In the genomic region with DNA sequence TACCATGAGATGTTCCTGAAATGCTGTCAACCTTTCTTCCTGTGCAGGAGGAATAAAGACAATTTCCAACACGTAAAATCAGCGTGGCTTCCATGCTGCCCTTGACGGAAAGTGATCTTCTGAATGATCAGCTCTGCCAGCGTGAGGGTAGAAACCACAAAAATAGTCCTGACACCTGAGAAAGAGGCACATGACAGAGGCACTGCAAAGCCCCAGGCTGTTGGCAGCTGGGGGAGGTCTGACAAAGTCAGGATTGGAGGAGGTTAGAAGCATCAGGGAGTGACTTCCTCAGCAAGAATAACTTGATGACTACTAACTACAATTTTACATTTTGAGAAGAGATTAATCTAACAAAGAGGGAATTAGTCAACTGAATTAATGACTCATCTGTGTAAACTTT, we compare ENCODE assay signal across 14 mouse cellular contexts.
"Had no signal": no experiment of that assay in that cellular context is flagged by ENCODE, and none has a peak within 500 bp of the region (broad histone marks: within the 10 kb centered on the region; RNA-seq: fewer than 3 reads in every experiment).

No protein-coding gene starts in this region.

- H3K9me3 ChIP-seq: limb, embryonic 12.5 days; liver, embryonic 13.5 days; neural tube, embryonic 15.5 days had no signal

- H3K4me3 ChIP-seq: layer of hippocampus, adult 2 months; limb, embryonic 12.5 days; liver, embryonic 13.5 days; myocyte; neural tube, embryonic 15.5 days had no signal

- DNase-seq: kidney, postnatal 10 days; kidney, postnatal 4 days; liver; liver, embryonic 13.5 days; liver, postnatal 0 days; midbrain, embryonic 14.5 days; right cerebral cortex, adult 18-20 months; right cerebral cortex, postnatal 25 days; thymus, postnatal 14 days had no signal

- ATAC-seq: liver, postnatal 0 days had no signal

- H3K9ac ChIP-seq: limb, embryonic 12.5 days; liver, embryonic 13.5 days; liver, postnatal 0 days; neural tube, embryonic 15.5 days had no signal

- H3K4me2 ChIP-seq: limb, embryonic 12.5 days; liver, embryonic 13.5 days; neural tube, embryonic 15.5 days had no signal

- H3K27ac ChIP-seq: limb, embryonic 12.5 days; liver, embryonic 13.5 days; neural tube, embryonic 15.5 days; stomach, postnatal 0 days had no signal

- H3K27me3 ChIP-seq: limb, embryonic 12.5 days; liver, embryonic 13.5 days; neural tube, embryonic 15.5 days had no signal

- H3K4me1 ChIP-seq: limb, embryonic 12.5 days; liver, embryonic 13.5 days; neural tube, embryonic 15.5 days had no signal

- H3K36me3 ChIP-seq: limb, embryonic 12.5 days; liver, embryonic 13.5 days; neural tube, embryonic 15.5 days had no signal
